Mouse (Mus musculus): ENCODE measurements around the gene Acot2. TPM values are rescaled to one million over a fixed set of nuclear protein-coding genes. Genes with fewer than 3 reads are reported as not detected.
"Not testable (repeated sequence)": the region's sequence is repeated elsewhere in the genome, so short reads cannot be mapped to it uniquely, and the experiment has no call there.

The Acot2 gene
- 10 to 100 TPM; 17.0 to 23.3 TPM for total RNA-seq (2021)
- long read RNA-seq, experiment 1, transcript Acot2-201 (3 exons, 2,196 nt): major isoform, 7 of 7 reads
- long read RNA-seq, experiment 1, partial matches to known transcripts: 0 of 7 reads
- long read RNA-seq, experiment 1, other reads (novel, unspliced or antisense): 0 of 7 reads
- long read RNA-seq, experiment 2, transcript Acot2-201 (3 exons, 2,196 nt): major isoform, 5 of 5 reads
- long read RNA-seq, experiment 2, partial matches to known transcripts: 0 of 5 reads
- long read RNA-seq, experiment 2, other reads (novel, unspliced or antisense): 0 of 5 reads

- peak; percentile 79 for DNase-seq (ENCODE audit: low spot score)
These were observed at the start of gene Acot2 for GRCm38 (mm10) chr12:83987583-83988441. Gene Acot2 (plus strand): TSS chr12:83987861.

DNA sequence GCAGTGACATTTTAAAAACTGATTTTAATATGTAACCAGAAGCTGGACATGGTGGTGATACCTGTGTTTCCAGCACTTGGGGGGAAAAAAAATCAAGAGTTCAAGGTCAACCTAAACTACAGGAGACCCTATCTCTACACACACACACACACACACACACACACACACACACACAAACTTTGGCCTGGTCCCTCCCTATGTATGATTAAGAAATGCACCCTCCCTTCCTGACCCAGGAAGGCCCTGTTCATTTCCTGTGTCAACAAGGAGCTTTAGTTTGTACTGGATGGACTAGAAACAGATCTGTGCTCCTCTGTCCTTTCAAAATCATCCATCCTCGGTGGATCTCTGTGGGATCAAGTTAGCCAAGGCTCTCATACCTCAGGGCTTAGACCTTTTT lies 49.1 kb upstream of the Acot2 start:
- not testable (repeated sequence) for DNase-seq (ENCODE audit: low spot score)

- DNase-seq (ENCODE audit: low spot score): no peak
These were observed 48.3 kb upstream of the Acot2 start for GRCm38 (mm10) chr12:83939332-83939731.

DNA sequence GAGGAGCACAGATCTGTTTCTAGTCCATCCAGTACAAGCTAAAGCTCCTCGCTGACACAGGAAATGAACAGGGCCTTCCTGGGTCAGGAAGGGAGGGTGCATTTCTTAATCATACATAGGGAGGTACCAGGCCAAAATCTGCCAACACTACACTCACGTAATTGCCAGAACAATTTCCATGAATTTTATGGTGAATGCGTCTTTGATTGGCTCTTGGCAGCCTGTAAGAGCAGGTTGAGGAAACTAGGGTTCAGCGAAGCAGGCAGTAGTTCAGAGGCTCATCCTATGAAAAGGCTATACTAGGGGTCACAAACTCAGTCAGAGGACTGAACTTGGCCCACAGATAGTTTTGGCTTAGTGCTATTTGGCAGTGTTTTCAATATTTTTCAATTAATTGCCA lies 47.6 kb upstream of the Acot2 start:
- DNase-seq (ENCODE audit: low spot score): no peak

DNA sequence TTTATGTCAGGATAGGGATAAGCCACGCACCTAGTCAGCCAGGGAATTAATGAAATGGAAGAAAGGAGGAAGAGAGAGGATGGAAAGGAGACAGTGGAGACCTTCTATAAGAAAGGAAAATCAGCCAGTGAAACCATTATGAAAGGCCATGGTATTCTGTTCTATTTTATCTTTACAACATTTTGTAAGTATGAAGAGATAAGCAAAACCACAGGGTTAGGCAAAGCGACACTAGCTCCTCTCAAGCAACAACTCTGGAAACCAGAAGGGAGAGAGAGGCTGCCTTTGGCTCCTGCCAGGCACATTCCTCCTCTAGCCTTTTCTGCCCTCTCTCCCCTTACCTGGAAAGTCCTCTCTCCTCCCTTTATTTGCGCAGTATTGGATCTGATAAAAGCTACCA lies 45.7 kb upstream of the Acot2 start:
- no peak for DNase-seq (ENCODE audit: low spot score)

- no peak for DNase-seq (ENCODE audit: low spot score)
These were observed 40.3 kb upstream of the Acot2 start for GRCm38 (mm10) chr12:83947260-83947811.

- no peak for DNase-seq (ENCODE audit: low spot score)
These were observed 38.6 kb upstream of the Acot2 start for GRCm38 (mm10) chr12:83949043-83949442.

- DNase-seq (ENCODE audit: low spot score): no peak
These were observed 37.7 kb upstream of the Acot2 start for GRCm38 (mm10) chr12:83949776-83950492.

DNA sequence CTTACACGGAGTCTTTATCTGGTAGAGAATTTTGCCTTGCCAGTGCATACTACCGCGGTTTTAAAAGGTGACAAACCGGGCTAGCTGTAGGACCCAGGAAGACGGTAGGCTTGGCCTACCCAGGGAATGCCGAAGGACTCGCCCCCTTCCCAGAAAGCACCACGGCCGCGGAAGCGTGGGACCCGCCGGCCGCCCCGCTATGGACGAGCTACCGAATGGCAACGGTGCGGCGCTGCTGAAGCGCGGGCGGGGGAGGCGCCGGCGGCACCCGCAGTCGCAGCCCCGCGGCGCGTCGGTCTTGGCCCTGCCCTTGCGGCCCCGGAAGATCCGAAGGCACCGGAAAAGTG lies 37.2 kb upstream of the Acot2 start, which contains the start of gene Riox1:
TSS of gene Riox1 (plus strand) at position 116 of the 347 bp plus-strand sequence.
- DNase-seq (ENCODE audit: low spot score): peak; percentile 83

GRCm38 (mm10) chr12:83950840-83951701 lies 36.6 kb upstream of the Acot2 start:
- DNase-seq (ENCODE audit: low spot score): peak; percentile 16

DNA sequence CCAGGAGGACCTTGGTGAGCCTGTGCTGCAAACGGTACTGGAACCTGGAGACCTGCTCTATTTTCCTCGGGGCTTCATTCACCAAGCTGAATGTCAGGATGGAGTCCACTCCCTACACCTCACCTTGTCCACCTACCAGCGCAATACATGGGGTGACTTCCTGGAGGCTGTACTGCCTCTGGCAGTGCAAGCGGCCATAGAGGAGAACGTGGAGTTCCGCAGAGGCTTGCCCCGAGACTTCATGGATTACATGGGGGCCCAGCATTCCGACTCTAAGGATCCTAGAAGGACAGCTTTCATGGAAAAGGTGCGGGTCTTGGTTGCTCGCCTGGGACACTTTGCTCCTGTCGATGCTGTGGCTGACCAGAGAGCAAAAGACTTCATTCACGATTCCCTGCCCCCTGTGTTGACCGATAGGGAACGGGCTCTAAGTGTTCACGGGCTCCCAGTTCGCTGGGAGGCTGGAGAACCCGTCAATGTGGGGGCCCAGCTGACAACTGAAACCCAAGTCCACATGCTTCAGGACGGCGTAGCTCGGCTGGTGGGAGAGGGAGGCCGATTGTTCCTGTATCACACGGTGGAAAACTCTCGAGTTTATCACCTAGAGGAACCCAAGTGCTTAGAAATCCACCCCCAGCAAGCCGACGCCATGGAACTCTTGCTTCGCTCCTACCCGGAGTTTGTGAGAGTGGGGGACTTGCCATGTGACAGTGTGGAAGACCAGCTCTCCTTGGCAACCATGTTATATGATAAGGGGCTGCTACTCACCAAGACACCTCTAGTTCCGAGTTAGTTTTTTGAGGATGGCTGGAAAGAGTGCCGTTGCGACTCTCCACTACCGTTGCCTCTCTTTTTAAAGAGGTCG lies 35.7 kb upstream of the Acot2 start:
- DNase-seq (ENCODE audit: low spot score): no peak

- no peak for DNase-seq (ENCODE audit: low spot score)
These were observed 29.4 kb upstream of the Acot2 start for GRCm38 (mm10) chr12:83958278-83958677.

- DNase-seq (ENCODE audit: low spot score): no peak
These were observed 22.4 kb upstream of the Acot2 start for GRCm38 (mm10) chr12:83965235-83965634.

DNA sequence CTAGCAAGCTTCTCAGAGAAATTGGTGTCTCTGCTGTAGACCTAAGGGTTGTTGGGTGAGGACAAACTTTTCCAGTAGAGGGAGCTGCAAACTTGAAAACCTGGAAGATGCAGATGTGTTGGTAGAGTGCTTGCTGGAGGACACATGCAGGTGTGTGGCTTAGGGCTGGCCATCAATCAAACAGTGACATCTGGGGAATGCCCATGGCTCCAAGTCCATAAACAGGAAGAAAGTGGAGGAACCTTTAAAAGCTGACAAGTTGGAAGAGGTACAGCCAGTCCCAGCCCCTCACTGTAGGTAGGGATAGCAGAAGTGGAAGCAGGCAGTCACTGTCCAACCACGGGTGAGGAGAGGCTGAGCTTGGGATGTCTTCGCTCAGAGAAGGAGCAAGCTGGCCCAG lies 15.5 kb upstream of the Acot2 start:
- peak; percentile 53 for DNase-seq (ENCODE audit: low spot score)

- no peak for DNase-seq (ENCODE audit: low spot score)
These were observed 8.8 kb upstream of the Acot2 start for GRCm38 (mm10) chr12:83978862-83979261.

GRCm38 (mm10) chr12:83981615-83982014 lies 6.0 kb upstream of the Acot2 start:
- DNase-seq (ENCODE audit: low spot score): no peak

DNA sequence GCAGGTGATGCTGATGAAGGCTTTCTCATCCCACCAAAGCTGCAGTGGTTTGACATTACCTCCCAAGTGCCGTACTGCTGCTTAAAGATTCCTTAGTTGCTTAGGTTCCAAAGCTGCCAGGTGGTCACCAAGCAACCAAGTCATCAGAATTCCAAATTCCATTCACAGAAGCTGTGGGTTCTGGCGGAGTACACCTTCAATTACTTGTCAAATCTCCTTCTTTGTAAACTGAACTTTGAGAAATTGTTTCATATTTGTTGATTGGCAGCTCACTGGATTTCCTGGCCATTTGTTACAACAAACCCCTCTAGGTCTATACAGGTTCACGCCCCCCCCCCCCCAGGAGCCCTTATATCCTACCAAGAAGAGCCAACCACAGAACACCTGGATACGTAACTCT lies 2.9 kb upstream of the Acot2 start, which contains the start of gene Heatr4:
TSS of gene Heatr4 (minus strand) at position 101 of the 400 bp plus-strand sequence.
- no peak for DNase-seq (ENCODE audit: low spot score)

- DNase-seq (ENCODE audit: low spot score): no peak
These were observed 449 bp upstream of the Acot2 start for GRCm38 (mm10) chr12:83987242-83987582.

DNA sequence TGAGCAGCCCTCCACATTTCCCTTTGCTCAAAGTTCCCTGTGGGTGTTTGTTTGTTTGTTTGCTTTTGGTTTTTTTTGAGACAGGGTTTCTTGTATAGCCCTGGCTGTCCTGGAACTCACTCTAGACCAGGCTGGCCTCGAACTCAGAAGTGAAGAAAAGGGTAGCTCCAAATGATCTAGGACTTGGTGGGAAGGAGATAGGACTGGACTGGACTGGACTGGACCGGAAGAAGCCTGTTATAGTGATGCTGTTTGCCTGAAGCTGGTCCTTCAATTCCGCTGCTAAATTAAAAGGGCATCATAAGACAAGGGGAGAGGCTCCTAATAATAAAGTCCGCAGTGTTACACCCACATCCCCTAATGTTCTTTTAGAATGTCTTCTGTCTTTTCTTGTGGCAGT lies 822 bp downstream of the Acot2 start:
- no peak for DNase-seq (ENCODE audit: low spot score)

DNA sequence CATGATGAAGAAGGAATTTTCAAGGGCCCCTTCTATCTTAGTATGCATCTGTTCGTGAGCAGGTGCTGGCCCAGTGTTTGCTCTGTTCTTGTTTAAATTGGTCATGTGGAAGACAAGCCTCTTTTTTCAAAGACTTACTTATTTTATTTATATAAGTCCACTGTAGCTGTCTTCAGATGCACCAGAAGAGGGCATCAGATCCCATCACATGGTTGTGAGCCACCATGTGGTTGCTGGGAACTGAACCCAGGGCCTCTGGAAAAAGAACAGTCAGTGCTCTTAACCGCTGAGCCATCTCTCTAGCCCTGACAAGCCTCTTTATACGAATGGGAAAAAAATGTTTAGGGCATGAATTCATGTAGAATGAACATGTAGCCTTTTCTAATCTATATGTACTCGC lies 1.7 kb downstream of the Acot2 start:
- no peak for DNase-seq (ENCODE audit: low spot score)

All from gastrocnemius, adult 18-20 months (tissue).